29 mouse cellular contexts compared by ENCODE assay signal in the genomic region with DNA sequence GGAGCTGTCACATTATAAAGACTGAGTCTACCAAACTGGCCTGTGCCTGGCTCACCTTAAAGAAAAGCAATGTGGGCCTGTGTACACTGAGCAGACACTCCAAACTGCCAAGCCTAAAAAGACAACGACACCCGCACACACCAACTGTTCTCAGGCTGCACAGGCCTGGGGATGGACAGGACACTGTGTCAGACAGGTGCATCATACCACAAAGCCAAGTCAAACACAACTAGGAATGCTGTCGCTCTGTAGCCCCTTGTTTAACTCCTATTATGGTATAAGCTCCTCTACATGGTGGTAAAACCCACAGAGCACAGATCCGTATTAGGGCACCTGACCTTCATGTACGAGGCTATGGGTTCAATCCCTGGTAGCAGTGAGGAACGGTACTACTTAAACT.
"Had no signal": no experiment of that assay in that cellular context is flagged by ENCODE, and none has a peak within 500 bp of the region (broad histone marks: within the 10 kb centered on the region; RNA-seq: fewer than 3 reads in every experiment).

No protein-coding gene starts in this region.

- H3K9ac ChIP-seq: embryonic facial prominence, embryonic 12.5 days; embryonic facial prominence, embryonic 13.5 days; embryonic facial prominence, embryonic 15.5 days; forebrain, embryonic 12.5 days; forebrain, embryonic 13.5 days; forebrain, embryonic 15.5 days; forebrain, postnatal 0 days had no signal

- H3K27ac ChIP-seq: embryonic facial prominence, embryonic 10.5 days; embryonic facial prominence, embryonic 12.5 days; embryonic facial prominence, embryonic 13.5 days; embryonic facial prominence, embryonic 15.5 days; forebrain, embryonic 10.5 days; forebrain, embryonic 12.5 days; forebrain, embryonic 13.5 days; forebrain, embryonic 15.5 days; gastrocnemius, adult 2 months; heart, adult 2 months had no signal

- H3K27me3 ChIP-seq: embryonic facial prominence, embryonic 12.5 days; embryonic facial prominence, embryonic 13.5 days; embryonic facial prominence, embryonic 15.5 days; forebrain, embryonic 12.5 days; forebrain, embryonic 13.5 days; forebrain, embryonic 15.5 days had no signal

- H3K4me3 ChIP-seq: embryonic facial prominence, embryonic 10.5 days; embryonic facial prominence, embryonic 12.5 days; embryonic facial prominence, embryonic 13.5 days; embryonic facial prominence, embryonic 15.5 days; erythroblast, embryonic 14.5 days; forebrain, embryonic 10.5 days; forebrain, embryonic 12.5 days; forebrain, embryonic 13.5 days; forebrain, embryonic 15.5 days; gastrocnemius, adult 2 months; heart, adult 2 months had no signal

- H3K9me3 ChIP-seq: embryonic facial prominence, embryonic 10.5 days; embryonic facial prominence, embryonic 12.5 days; embryonic facial prominence, embryonic 13.5 days; embryonic facial prominence, embryonic 15.5 days; forebrain, embryonic 10.5 days; forebrain, embryonic 12.5 days; forebrain, embryonic 13.5 days; forebrain, embryonic 15.5 days had no signal

- H3K36me3 ChIP-seq: embryonic facial prominence, embryonic 10.5 days; embryonic facial prominence, embryonic 12.5 days had no signal

- H3K4me2 ChIP-seq: embryonic facial prominence, embryonic 12.5 days; embryonic facial prominence, embryonic 13.5 days; embryonic facial prominence, embryonic 15.5 days; forebrain, embryonic 12.5 days; forebrain, embryonic 13.5 days; forebrain, embryonic 15.5 days had no signal

- ATAC-seq: forebrain, embryonic 13.5 days; forebrain, embryonic 14.5 days; forebrain, embryonic 15.5 days; forebrain, embryonic 16.5 days; forebrain, postnatal 0 days had no signal

- DNase-seq: cerebellum, adult 18-20 months; cerebellum, adult 2 months; cerebellum, adult 8-10 months; cerebellum, adult 9-10 months; cerebellum, adult 9-11 months; cerebellum, postnatal 10 days; cerebellum, postnatal 14 days; cerebellum, postnatal 25 days; cerebellum, postnatal 36 days; embryo, embryonic 11 days; forebrain, postnatal 0 days; gastrocnemius, adult 2 months; gastrocnemius, postnatal 10 days; gastrocnemius, postnatal 14 days; gastrocnemius, postnatal 25 days; gastrocnemius, postnatal 36 days; heart, adult 18-20 months; heart, adult 2 months had no signal

- H3K4me1 ChIP-seq: embryonic facial prominence, embryonic 12.5 days; embryonic facial prominence, embryonic 15.5 days; forebrain, embryonic 10.5 days; forebrain, embryonic 12.5 days; forebrain, embryonic 13.5 days; forebrain, embryonic 15.5 days had no signal
